21 mouse cellular contexts compared by ENCODE assay signal in the genomic region with DNA sequence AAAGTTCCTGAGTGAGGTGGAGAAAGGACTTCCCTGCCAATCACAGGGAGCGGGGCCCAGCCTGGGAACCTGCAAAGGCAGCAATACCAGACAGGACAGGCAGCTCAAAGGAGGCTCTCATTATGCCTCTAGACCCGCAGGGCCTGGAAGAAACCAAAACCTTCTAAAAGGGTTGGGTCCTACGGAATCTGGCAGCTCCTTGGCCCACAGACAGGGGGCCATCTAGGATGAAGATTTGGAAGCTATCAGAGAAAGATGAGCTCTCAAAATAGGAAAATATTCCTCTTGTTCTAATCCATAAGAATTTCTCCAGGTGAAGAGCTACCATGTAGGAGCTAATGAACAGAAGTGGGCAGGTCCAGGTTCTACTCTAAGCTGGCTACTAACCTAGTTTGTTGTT. TPM values are rescaled to one million over a fixed set of nuclear protein-coding genes. Genes with fewer than 3 reads are reported as not detected.
DNase-seq lines count a peak whose midpoint lies in the region; ATAC-seq and TF ChIP-seq lines count a peak whose summit lies in the region.
"Had no signal": no experiment of that assay in that cellular context is flagged by ENCODE, and none has a peak within 500 bp of the region (broad histone marks: within the 10 kb centered on the region; RNA-seq: fewer than 3 reads in every experiment).

No protein-coding gene starts in this region.

- no peak for ATAC-seq in embryonic facial prominence, embryonic 14.5 days (ENCODE audit: low read depth)
- ATAC-seq: midbrain, embryonic 15.5 days had no signal

- H3K79me2 ChIP-seq in liver, adult 2 months (ENCODE audit: control insufficient read depth, insufficient read depth, low read length), result no peaks in the 10 kb centered on the region
- H3K79me2 ChIP-seq in myocyte (ENCODE audit: control insufficient read depth, insufficient read depth), result no peaks in the 10 kb centered on the region

- H3K4me3 ChIP-seq in embryonic facial prominence, embryonic 14.5 days (ENCODE audit: low read depth, low read length), result peak overlapping the region; percentile 17; the same call in 1 of the 2 replicates
- H3K4me3 ChIP-seq in embryonic facial prominence, embryonic 10.5 days, result no peak overlapping the region
- H3K4me3 ChIP-seq in liver, adult 2 months (ENCODE audit: insufficient read depth, low read depth, low read length), result peak overlapping the region; percentile 56
- peak overlapping the region; percentile 8 for H3K4me3 ChIP-seq in myocyte
- H3K4me3 ChIP-seq: embryonic facial prominence, embryonic 12.5 days; forebrain, embryonic 10.5 days; heart, embryonic 12.5 days; midbrain, embryonic 15.5 days had no signal

- peak overlapping the region; percentile 24; the same call in 1 of the 2 replicates for H3K4me2 ChIP-seq in embryonic facial prominence, embryonic 14.5 days (ENCODE audit: low read depth, low read length)
- peak overlapping the region; percentile 77 for H3K4me2 ChIP-seq in myocyte (ENCODE audit: low read depth)
- H3K4me2 ChIP-seq: embryonic facial prominence, embryonic 12.5 days; heart, embryonic 12.5 days; lung, embryonic 14.5 days; midbrain, embryonic 15.5 days had no signal

- no peak overlapping the region for H3K9ac ChIP-seq in embryonic facial prominence, embryonic 14.5 days (ENCODE audit: low read depth, low read length)
- no peak overlapping the region for H3K9ac ChIP-seq in liver, adult 2 months (ENCODE audit: low read depth, low read length)
- H3K9ac ChIP-seq: embryonic facial prominence, embryonic 12.5 days; heart, embryonic 12.5 days; lung, embryonic 14.5 days; midbrain, embryonic 15.5 days had no signal

- intact Hi-C loops in left cerebral cortex, postnatal 10 days (cut with DNase I), result no loop called here

- H3K4me1 ChIP-seq in embryonic facial prominence, embryonic 14.5 days (ENCODE audit: control insufficient read depth, insufficient read depth, low read length), result peaks cover 10% of the 10 kb centered on the region; the same call in 1 of the 2 replicates
- H3K4me1 ChIP-seq in embryonic facial prominence, embryonic 10.5 days, result peaks cover 21% of the 10 kb centered on the region
- H3K4me1 ChIP-seq in liver, adult 2 months (ENCODE audit: control insufficient read depth, insufficient read depth, low read length), result no peaks in the 10 kb centered on the region
- H3K4me1 ChIP-seq: embryonic facial prominence, embryonic 12.5 days; midbrain, embryonic 15.5 days had no signal

- H3K36me3 ChIP-seq in embryonic facial prominence, embryonic 14.5 days (ENCODE audit: control insufficient read depth, insufficient read depth, low read length), result no peaks in the 10 kb centered on the region
- H3K36me3 ChIP-seq in embryonic facial prominence, embryonic 10.5 days (replicated peaks), result no peaks in the 10 kb centered on the region
- H3K36me3 ChIP-seq in liver, adult 2 months (ENCODE audit: control insufficient read depth, insufficient read depth, low read length), result no peaks in the 10 kb centered on the region
- H3K36me3 ChIP-seq in myocyte (ENCODE audit: control insufficient read depth, insufficient read depth), result no peaks in the 10 kb centered on the region
- H3K36me3 ChIP-seq: embryonic facial prominence, embryonic 12.5 days; forebrain, embryonic 10.5 days; heart, embryonic 12.5 days; midbrain, embryonic 15.5 days had no signal

- no peaks in the 10 kb centered on the region for H3K9me3 ChIP-seq in embryonic facial prominence, embryonic 14.5 days (ENCODE audit: control insufficient read depth, low read length)
- H3K9me3 ChIP-seq in embryonic facial prominence, embryonic 10.5 days, result no peaks in the 10 kb centered on the region
- H3K9me3 ChIP-seq: embryonic facial prominence, embryonic 12.5 days; forebrain, embryonic 10.5 days; heart, embryonic 12.5 days; midbrain, embryonic 15.5 days had no signal

- H3K27me3 ChIP-seq in embryonic facial prominence, embryonic 14.5 days (replicated peaks; ENCODE audit: control insufficient read depth, insufficient read depth, low read length), result no peaks in the 10 kb centered on the region
- H3K27me3 ChIP-seq in embryonic facial prominence, embryonic 10.5 days (replicated peaks; ENCODE audit: low read depth, poor library complexity, severe bottlenecking), result no peaks in the 10 kb centered on the region
- no peaks in the 10 kb centered on the region for H3K27me3 ChIP-seq in liver, adult 2 months (ENCODE audit: control insufficient read depth, insufficient read depth, low read length)
- H3K27me3 ChIP-seq in myocyte (ENCODE audit: control insufficient read depth, insufficient read depth, insufficient read length), result no peaks in the 10 kb centered on the region
- H3K27me3 ChIP-seq: CH12.LX; embryonic facial prominence, embryonic 12.5 days; heart, embryonic 12.5 days; midbrain, embryonic 15.5 days had no signal

- peak overlapping the region; percentile 28; the same call in 1 of the 2 replicates for H3K27ac ChIP-seq in embryonic facial prominence, embryonic 14.5 days (replicated peaks; ENCODE audit: low read depth, low read length)
- no peak overlapping the region for H3K27ac ChIP-seq in embryonic facial prominence, embryonic 10.5 days (replicated peaks)
- H3K27ac ChIP-seq in liver, adult 2 months (replicated peaks; ENCODE audit: insufficient read depth, low read depth, low read length), result 0 out of 2 replicates have a peak overlapping the region, but pooled peaks have one; percentile 14
- H3K27ac ChIP-seq: embryonic facial prominence, embryonic 12.5 days; forebrain, embryonic 10.5 days; midbrain, embryonic 15.5 days had no signal

- no peak overlapping the region for H3ac ChIP-seq in myocyte (ENCODE audit: control insufficient read depth, insufficient read length)

- TF ChIP-seq CTCF in liver, adult 2 months (IDR thresholded peaks at IDR 0.05; ENCODE audit: low read depth, low read length), result no peak

- TF ChIP-seq POLR2A in liver, adult 2 months (IDR thresholded peaks at IDR 0.05; ENCODE audit: extremely low read depth, insufficient read depth, low read length), result no peak
- TF ChIP-seq POLR2A in myocyte (IDR thresholded peaks at IDR 0.05; ENCODE audit: insufficient read length, low read depth), result no peak

- DNase-seq in embryonic facial prominence, embryonic 14.5 days (ENCODE audit: low spot score), result peak; percentile 42
- no peak for DNase-seq in embryonic facial prominence, embryonic 10.5 days (ENCODE audit: low spot score)
- no peak for DNase-seq in liver, adult 2 months (ENCODE audit: extremely low read depth, low read depth, low spot score)
- DNase-seq in liver (no peak), NIH3T3 (ENCODE audit: low read depth) (peak; percentile 50)
- DNase-seq in left cerebral cortex, postnatal 10 days (ENCODE audit: extremely low spot score in 1 of 2, low spot score in 2 of 2), result no peak
- DNase-seq in left cerebral cortex, adult 9 months (ENCODE audit: low spot score in 2 of 2), result no peak
- DNase-seq: cerebellum, adult 18-20 months; layer of hippocampus, postnatal 36 days; left cerebral cortex, postnatal 4 days; spleen, adult 18-20 months; thymus, postnatal 36 days had no signal

- 66% methylated on average over 3 of the region's 3 CpGs for WGBS in embryonic facial prominence, embryonic 14.5 days
- WGBS in embryonic facial prominence, embryonic 10.5 days, result 72% methylated on average over 3 of the region's 3 CpGs
- 83% methylated on average over 3 of the region's 3 CpGs for WGBS in liver, adult 2 months

TF ChIP-seq in myocyte, 11 proteins besides CTCF, POLR2A, EP300 and RAD21:
- no peak for TF ChIP-seq MAX (IDR thresholded peaks at IDR 0.05; ENCODE audit: low read depth)
- TF ChIP-seq USF1 (IDR thresholded peaks at IDR 0.05; ENCODE audit: low read depth), result no peak
- TF ChIP-seq MYOG (IDR thresholded peaks at IDR 0.05; ENCODE audit: control insufficient read depth in 1 of 3, insufficient read depth in 1 of 3, insufficient read length in 2 of 3, low read depth in 2 of 3), result no peak
- TF ChIP-seq POLR2AphosphoS2 (IDR thresholded peaks at IDR 0.05; ENCODE audit: insufficient read length, low read depth), result no peak
- no peak for TF ChIP-seq CEBPB (IDR thresholded peaks at IDR 0.05; ENCODE audit: insufficient read depth, poor library complexity, severe bottlenecking)
- no peak for TF ChIP-seq REST (IDR thresholded peaks at IDR 0.05; ENCODE audit: insufficient read depth, insufficient read length)
- no peak for TF ChIP-seq SRF (IDR thresholded peaks at IDR 0.05; ENCODE audit: control insufficient read depth, insufficient read length, low read depth)
- no peak for TF ChIP-seq TCF12 (IDR thresholded peaks at IDR 0.05; ENCODE audit: insufficient read depth, poor library complexity, severe bottlenecking)
- TF ChIP-seq TCF3 (IDR thresholded peaks at IDR 0.05; ENCODE audit: insufficient read length, low read depth), result no peak
- TF ChIP-seq E2F4 (IDR thresholded peaks at IDR 0.05; ENCODE audit: insufficient read depth), result no peak
- no peak for TF ChIP-seq MYOD1 (IDR thresholded peaks at IDR 0.05; ENCODE audit: control insufficient read depth in 1 of 3, insufficient read length in 2 of 3, low read depth in 2 of 3)

RNA-seq across cellular contexts. Expression of a gene that starts 0.5 kb away (rescaled TPM):
- 10.6 and 11.5 TPM in 2 replicates for polyA plus RNA-seq in embryonic facial prominence, embryonic 14.5 days (2014; fragmentation: Nextera tagmentation; extraction: Ambion mirVana)
- 0.64 and 0.91 TPM in 2 replicates for polyA plus RNA-seq in embryonic facial prominence, embryonic 10.5 days (2016; fragmentation: Nextera tagmentation; extraction: Ambion mirVana)
- total RNA-seq in liver, adult 2 months (2014; rRNA removed), result 0.83 and 0.87 TPM in 2 replicates
- 0.29 and 0.45 TPM in 2 replicates for polyA plus RNA-seq in liver, adult 2 months (2012; rRNA removed)
- 1.5 TPM for polyA plus RNA-seq in myocyte (2012; fragmentation: generic; extraction: Trizol)
- 1 to 10 TPM; 2.3 to 2.4 TPM for total RNA-seq in left cerebral cortex, postnatal 10 days (2021)
- total RNA-seq: CH12.LX had no signal

RNA-seq across cellular contexts. Expression of a gene that starts 50.9 kb away (rescaled TPM):
- polyA plus RNA-seq in embryonic facial prominence, embryonic 14.5 days (2014; fragmentation: Nextera tagmentation; extraction: Ambion mirVana), result 0.14 and 0.15 TPM in 2 replicates
- 0.06 TPM in 1 of 2 replicates, not detected in the other for polyA plus RNA-seq in embryonic facial prominence, embryonic 10.5 days (2016; fragmentation: Nextera tagmentation; extraction: Ambion mirVana)
- total RNA-seq in liver, adult 2 months (2014; rRNA removed), result 0.20 TPM in 1 of 2 replicates, not detected in the other
- 0.11 and 15.8 TPM in 2 replicates for polyA plus RNA-seq in liver, adult 2 months (2012; rRNA removed)
- polyA plus RNA-seq in myocyte (2012; fragmentation: generic; extraction: Trizol), result not detected
- total RNA-seq in left cerebral cortex, postnatal 10 days (2021), result under 1 TPM in 1 of 2 experiments, not detected in 1; 0.22 TPM
- total RNA-seq: layer of hippocampus, postnatal 36 days had no signal
- polyA plus RNA-seq: forebrain, embryonic 10.5 days; frontal cortex, adult 2 months had no signal

RNA-seq across cellular contexts. Expression of a gene that starts 54.8 kb away (rescaled TPM):
- polyA plus RNA-seq in embryonic facial prominence, embryonic 14.5 days (2014; fragmentation: Nextera tagmentation; extraction: Ambion mirVana), result 0.10 TPM in 1 of 2 replicates, not detected in the other
- 0.73 TPM in 1 of 2 replicates, not detected in the other for polyA plus RNA-seq in embryonic facial prominence, embryonic 10.5 days (2016; fragmentation: Nextera tagmentation; extraction: Ambion mirVana)
- under 0.01 TPM in 1 of 2 replicates, not detected in the other for total RNA-seq in liver, adult 2 months (2014; rRNA removed)
- not detected in 2 replicates for polyA plus RNA-seq in liver, adult 2 months (2012; rRNA removed)
- polyA plus RNA-seq in myocyte (2012; fragmentation: generic; extraction: Trizol), result not detected
- total RNA-seq in left cerebral cortex, postnatal 10 days (2021), result under 1 TPM; 0.18 to 0.24 TPM
- total RNA-seq: CH12.LX; hematopoietic stem cell, adult 5-6 weeks had no signal
- polyA plus RNA-seq: forebrain, embryonic 10.5 days had no signal

Comparison
In these comparisons a context has a peak if more than half of its experiments do, and no peak if none do; other contexts are left out.
1. DNase-seq: peak in embryonic facial prominence, embryonic 14.5 days (single experiment) and NIH3T3 (single experiment); none in embryonic facial prominence, embryonic 10.5 days (single experiment), liver, adult 2 months (single experiment), liver (single experiment), left cerebral cortex, postnatal 10 days (0 of 2) and left cerebral cortex, adult 9 months (0 of 2).